Mouse (Mus musculus) c-Kit-positive CD71-positive TER-119-positive erythroid progenitor cells, embryonic 14.5 days (primary cell): ENCODE measurements around the gene Epop.
"Not testable (repeated sequence)": the region's sequence is repeated elsewhere in the genome, so short reads cannot be mapped to it uniquely, and the experiment has no call there.

Experiments used
- DNase-seq: peaks from one replicate; pipeline ENCODE4 v3.0.0-alpha.2; 2013; ENCODE audit warnings: low spot score

Epop gene

DNA sequence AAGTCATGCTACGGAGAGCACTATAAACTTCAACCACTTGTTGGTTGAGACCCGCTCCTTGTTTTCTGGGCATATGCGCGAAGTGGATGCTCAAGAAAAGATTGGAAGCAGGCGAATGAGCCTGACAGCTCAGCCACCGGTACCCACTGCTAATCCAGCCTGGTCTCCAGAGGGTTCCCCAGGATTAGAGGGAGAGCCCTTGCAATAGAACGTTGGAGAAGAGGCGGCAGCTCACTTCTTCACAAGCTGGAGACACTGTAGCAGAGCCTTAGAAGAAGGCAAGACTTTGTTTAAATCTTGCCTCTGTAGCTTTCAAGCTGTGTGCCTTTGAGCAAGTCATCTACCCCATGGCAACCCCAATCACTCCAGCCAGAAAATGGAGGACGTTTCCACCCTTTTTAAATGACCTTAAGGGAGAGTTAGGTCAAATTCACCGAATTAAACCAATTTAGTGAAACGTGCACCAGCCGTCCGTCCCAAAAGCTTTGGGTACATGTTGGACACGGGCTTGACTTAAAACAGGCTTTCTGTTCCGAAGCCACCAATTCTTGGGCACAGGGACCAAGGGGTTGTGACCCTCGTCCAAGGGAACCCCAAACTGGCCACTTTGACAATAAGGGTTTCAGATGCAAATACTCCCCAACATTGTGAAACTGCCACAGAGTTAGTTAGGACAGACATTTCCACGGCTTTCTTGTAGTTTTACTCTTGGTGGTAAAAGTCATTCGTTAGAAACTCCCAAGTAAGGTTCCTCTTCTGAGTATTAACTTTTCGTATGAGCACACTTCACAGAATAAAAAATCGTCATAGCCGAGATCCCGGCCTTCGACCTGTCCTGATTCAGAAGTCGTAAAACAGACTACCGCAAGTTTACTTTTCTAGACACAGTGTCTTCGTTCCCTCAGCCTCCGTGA lies 31.5 kb upstream of the Epop start:
- no peak for DNase-seq

DNA sequence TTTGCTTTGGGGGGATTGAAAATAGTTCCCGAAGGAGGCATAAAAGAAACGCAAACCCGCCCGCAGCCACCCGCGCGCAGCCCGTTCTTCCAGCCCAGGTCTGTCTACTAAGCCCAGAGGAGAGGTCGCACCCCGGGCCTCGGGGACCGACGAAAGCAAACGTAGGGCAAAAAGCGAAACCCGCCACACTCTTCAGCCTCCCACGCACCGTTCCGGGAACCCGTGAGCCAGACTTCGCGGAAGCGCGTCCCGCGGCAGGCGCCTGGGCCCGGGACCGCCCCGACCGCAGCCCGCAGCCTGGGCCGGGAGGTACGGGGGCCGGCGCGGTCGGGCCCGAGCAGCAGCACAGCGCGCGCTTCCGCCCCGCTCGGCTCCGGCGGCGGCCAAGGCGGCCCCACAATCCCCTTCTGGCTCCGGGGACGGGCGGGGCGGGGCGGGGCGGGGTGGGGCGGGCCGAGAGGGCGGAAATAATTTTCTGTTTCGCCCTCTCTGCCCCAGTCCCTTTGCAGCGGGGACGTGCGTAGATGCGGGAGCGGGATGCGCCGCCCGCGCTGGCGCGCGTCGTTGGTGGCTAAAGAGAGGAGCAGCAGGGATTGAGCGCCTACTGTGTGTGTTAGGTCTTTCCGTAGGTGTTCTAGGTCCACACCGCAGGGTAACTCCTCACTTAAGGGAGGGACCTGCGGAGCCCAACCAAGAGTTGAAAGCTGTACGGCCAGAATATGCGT lies 30.6 kb upstream of the Epop start:
- DNase-seq, result peak; percentile 35

DNA sequence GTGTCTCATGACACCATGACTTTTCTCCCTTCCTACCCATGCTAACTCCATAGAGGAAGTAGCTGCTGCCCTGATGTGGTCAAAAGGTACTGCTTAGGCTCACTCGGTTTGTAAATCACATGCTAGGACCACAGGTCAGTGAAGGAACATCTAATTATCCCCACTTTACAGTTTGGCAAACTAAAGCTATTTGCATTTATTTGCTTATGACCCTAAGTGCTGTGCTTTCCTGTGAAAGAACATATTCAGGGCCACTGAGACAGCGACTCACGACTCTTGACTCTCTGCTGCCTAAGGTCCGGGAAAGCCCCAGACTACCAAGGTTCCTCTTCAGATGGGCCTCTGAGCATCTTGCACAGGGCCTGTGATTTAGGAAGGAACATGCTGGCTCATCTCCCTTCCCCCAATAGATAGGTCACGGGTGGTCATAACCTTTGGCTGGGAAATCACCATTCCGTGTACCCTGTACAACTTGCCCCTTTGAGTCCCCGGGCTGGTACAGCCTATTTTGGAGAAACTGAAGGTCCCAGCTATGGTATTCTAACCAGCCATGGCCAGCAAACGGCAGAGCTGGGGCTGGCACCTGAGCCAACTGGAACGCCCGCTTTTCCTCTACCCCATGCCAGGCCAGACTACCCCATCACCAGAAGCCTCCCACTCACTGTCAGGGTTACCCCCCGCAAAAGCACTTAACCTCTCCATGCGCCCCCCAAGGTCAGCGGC lies 29.9 kb upstream of the Epop start:
- DNase-seq, result no peak

DNA sequence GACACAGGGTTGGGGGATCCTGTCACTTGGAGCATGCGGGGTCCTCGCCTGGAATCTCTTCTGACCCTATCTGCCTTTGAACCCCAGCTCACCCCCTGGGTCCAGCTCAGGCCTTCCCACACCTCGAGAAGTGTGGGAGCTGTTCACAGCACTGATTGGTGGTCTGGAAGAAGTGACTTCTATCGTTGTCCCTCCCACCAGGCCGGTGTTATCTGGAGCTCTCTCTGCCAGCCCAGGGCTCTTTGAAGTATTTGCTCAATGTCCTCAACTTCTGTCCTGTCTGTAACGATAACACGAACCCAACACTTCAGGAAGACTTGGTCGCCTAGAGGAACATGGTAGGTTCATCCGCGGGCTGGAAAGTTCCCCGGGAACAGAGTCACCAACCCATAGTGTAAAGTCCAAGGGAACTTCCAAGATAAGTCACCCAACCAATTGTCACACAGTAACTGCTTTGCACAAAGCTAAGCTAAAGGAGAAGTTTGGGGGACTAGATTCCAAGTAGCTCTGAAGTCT lies 29.3 kb upstream of the Epop start:
- DNase-seq, result no peak

DNA sequence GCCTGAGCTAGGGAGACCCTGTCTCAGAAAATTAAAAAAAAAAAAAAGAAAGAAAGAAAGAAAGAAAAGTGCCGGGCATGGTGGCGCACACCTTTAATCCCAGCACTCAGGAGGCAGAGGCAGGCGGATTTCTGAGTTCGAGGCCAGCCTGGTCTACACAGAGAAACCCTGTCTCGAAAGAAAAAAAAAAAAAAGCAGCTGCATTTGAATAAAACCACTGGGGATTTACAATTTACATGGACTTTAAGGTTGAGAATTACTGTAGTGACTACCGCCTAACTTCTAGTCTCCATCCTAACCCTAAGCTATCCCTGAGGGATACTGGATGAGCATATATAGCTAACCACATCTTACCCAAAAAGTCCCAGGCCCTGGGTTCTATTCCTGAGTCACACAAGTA lies 28.5 kb upstream of the Epop start:
- not testable (repeated sequence) for DNase-seq

DNA sequence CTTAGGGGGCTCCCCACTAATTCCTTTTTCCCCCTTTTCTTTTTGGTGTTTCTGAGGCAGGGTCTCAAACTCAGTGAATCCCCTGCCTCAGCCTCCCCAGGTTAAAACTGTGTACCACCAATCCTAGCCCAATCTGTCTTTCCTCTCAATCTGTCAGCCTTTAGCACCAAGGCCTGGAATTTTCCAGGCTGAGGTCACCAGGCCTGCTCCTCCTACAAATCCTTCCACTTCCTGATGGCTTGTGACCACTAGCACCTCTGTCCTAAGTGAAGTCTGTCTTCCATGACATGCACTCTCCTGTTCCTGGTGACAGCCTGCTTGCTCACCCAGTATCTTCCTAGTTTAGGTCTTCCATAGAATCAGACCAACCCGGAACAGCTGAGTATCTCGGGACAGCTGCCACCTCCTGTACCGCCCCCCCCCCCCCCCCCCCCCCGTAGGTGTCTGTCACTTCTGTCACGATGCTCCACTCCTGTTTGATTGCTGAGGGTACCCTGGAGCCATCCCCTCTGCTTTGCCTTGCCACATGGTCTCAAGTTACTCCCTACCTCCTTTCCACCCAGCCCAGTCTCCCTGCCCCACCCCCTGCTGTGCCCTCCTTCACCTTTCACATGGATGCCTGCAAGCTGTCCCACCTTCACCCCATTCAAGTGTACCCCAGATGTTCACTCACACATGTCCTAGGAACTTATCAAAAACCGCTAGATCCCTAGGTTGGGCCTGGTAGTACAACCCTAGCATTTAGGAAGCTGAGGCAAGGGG lies 27.9 kb upstream of the Epop start:
- DNase-seq, result no peak

DNA sequence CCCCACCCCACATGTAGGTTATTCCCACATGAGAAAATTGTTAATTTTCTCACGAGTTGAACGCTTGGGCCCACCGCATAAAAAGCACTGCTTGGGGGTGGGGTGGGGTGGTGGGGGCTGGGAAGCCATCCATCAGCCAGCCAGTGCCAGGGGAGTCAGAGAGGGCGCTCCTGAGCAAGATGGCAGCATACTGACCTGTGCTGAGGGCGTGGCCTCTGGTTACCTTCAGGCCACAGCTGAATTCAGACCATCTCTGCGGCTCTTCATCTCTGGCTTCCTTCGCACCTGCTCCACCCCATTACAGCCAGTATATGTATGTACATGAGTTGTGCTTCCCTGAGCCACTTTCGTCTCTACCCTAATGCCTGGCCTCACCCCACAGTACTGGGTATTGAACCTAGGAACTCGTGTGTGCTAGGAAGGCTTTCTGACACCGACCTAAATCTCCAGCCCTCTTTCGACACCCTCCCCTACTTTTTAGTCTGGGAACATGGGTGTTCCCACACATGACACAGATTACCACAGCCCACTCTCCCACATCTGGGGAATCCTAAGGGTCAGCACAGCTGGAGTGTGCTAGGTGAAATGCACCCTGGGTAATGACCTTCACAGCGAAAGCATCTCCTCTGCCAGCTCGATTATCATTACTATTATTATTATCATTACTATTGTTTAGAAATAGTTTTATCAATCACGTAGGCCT lies 26.9 kb upstream of the Epop start:
- no peak for DNase-seq

DNA sequence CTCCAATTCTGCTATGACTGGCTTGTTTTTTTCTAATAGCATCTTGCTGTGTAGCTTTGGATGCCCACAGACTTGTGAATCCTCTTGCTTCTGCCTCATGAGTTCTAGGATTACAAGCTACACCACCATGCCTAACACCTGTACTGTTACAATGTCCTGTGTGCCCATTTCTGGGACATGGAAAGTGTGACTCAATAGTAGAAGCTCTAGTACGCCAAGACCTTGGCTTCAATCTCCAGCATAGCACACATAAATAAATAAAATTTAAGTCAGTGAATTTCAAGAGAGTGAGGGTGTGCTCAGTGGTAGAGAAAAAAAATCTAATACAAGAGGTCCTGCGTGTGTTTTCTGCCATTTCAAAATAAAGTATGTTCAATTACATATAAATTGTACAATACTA lies 24.7 kb upstream of the Epop start:
- no peak for DNase-seq

DNA sequence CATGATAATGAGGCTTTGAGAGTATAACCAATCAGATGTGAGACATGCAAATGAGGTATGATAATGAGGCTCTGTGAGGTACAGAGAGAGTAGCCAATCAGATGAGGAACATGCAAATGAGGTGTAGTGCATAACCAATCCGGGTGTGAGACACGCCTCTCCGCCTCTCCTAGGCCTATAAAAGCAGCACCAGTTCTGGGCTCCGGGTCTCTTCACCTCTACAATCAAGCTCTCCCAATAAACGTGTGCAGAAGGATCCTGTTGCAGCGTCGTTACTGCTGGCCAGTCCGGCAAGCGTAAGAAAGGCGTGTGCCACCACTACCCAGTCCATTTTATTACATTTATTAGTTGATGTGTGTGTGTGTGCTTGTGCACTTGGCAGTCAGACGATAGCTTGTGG lies 23.9 kb upstream of the Epop start:
- not testable (repeated sequence) for DNase-seq

DNA sequence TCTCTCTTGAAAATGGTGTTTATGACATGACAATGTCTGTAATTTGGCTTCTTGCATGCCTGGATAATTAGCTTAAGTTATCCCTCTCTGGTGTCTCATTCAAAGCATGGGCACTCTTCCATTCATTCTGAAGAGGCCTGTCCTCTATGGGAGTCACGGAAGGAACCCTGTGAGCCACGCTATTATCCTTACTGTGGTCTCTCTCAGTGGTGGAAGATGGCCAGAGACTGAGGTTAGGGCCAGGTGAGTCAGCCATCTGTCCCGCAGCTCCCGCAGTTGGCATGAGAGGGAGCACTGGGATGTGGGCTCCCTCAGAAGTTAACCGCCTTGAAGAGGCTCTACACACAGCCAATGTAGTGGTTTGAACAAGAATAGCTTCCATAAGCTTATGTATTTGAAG lies 20.8 kb upstream of the Epop start:
- DNase-seq, result no peak

DNA sequence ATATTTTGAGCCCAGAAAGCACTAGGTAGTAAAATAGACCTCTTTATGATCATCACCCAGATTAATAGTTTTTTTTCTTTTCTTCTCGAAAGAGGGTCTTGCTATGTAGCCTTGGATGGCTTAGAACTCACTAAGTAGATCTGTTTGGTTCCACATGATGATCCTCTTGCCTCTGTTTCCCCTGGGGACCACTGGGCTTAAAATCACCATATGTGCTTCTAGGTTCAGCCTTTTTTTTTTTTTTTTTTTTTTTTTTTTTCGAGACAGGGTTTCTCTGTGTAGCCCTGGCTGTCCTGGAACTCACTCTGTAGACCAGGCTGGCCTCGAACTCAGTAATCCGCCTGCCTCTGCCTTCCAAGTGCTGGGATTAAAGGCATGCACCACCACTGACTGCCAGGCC lies 19.0 kb upstream of the Epop start:
- DNase-seq, result not testable (repeated sequence)

DNA sequence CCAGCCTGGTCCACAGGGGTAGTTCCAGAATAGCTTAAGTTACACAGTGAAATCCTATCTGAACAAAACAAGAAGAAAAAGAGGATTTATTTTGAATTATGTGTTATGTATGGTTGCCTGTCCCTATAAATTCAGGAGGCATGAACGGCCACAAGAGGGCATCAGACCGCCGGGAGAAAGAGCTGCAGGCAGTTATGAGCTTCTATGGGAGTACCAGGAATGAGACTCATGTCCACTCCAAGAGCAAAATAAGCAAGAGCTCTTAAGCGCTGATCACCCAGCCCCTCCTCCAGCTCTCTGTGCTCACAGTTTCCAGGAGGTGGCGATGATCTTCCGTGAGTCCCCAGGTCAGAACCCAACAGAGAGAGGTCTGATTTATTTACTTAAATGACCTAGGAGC lies 15.3 kb upstream of the Epop start:
- peak; percentile 45 for DNase-seq

DNA sequence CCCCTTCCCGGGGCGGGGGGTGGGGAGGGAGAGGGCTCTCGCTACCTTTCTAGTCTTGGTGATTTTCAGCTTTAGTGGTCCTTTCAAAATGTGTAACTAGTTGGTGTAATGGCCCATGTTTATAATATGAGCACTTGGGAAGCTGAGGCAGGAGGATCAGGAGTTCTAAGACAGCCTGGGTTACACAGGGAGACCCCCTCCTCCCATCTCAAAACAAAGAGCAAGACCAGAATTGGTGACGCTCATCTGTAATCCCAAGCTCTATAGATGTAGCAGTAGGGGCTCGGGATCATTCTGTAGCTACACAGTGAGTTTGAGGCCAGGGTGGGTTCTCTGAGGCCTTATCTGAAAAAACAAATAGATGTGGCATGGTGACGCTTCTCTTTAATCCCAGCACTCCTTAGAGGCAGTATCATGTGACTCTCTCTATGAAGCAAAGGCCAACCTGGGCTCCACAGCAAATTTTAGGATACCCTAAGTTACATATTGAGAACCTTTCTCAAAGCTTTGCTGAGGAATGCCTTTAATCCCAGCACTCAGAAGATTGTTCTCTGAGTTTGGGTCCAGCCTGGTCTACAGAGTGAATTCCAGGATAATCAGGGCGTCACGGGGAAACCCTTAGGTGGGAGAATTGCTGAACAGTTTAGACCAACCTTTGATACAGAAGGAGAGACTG lies 14.0 kb upstream of the Epop start:
- no peak for DNase-seq

DNA sequence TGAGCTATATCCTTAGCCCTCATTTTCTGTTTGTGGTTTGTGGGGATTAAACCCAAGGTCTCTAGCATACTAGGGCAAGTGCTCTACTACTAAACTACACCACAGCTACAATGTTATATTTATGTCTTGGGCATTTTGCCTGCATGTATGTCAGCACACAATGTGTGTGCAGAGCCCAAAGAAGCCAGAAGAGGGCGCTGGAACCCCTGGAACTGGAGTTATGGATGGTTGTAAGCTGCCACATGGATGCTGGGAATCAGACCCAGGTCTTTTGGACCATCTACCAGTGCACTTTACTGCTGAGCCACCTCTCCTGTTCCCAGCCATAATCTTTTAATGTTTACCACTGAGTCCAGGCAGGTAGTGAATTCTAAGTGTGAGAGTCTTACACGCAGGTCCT lies 13.2 kb upstream of the Epop start:
- no peak for DNase-seq

DNA sequence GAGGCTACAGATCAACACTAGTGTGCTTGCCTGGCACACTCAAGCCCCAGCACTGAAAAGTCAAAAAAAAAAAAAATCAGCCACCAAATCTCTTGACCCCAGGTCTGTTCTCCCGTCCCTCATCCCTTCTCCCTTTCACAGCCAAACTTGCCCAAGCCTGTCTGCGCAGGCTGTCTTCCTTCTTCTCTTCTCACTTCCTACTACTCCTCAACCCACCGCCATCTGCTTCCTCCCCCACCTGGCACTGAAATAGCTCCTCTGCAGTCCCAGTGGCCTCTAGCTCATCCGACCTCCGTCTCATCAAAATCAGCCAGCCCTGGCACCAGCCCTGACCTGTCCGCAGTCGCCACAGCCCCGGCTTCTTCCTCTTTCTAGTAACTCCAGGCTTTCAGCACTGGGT lies 12.2 kb upstream of the Epop start:
- no peak for DNase-seq

DNA sequence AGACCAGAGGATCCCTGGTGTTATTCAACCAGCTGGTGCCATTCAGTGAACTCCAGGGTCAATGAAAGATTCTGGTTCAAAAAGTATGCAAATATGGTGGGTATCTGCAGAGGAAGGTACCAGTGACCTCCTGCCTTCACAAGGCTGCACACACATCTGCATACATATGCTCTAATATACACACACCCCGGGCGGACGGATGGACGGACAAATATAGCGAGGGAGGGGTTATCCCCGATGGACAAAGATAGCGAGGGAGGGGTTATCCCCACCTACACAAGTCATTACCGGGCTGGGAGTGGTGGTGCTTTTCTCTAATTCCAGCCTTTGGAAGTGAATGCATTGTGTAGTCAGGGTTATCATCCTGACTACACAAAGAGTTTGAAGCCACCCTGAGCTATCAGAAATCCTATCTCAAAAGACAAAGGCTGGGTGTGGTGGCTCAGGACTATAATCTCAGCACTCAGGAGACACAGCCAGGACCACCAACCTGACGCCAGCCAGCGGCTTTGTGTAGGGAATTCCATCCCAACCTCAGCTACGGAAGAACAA lies 6.0 kb upstream of the Epop start:
- no peak for DNase-seq

DNA sequence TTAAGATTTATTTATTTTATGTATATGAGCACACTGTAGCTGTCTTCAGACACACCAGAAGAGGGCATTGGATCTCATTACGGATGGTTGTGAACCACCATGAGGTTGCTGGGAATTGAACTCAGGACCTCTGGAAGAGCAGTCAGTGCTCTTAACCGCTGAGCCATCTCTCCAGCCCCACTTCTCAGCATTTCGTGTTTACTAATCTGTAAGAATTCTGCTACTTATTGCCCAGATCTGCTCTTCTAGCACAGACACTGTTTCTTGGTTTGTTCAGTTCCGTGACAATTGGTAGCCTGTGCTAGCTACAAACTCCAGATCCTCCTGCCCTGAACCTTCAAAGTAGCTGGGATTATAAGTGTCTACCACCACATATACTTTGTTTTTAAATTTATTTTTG lies 2.9 kb upstream of the Epop start:
- DNase-seq, result not testable (repeated sequence)

DNA sequence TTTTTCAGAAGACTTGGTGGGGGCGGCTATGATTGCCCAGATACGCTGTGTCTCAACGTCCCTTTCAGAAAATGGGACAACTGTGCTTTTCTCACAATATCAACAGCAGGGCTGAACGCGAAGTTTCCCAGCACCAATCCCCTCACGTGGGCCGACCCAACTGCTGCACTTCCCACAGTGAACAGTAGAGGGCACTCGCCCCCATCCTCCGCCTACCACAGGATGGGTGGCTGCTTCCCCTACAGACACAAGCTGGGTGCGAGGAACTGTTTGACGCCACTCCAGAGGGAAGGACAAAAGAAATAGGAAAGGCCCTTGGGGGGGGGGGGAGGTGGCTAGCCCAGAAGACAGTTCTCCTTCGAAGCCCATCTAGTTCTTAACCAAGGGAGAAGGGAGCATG lies 2.4 kb upstream of the Epop start:
- DNase-seq, result peak; percentile 59

DNA sequence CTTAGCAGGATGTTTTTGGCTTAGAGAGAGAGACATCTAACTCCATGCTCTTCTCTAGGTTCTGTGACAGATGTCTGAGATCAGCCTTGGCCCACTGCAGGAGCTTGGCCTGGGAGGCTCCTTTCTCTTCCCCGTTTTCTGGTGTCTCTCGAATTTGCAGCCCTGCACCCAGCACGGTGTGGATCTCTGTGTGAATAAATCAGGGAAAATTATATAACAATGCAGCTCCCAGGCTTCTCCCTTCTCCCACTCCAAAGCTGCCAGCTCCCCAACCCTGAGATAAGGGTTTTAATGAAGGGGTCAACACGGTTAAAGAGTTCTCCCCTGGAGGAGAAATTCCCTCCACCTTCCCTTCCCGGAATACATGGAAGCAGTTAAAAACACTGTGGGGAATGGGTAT lies 2.0 kb upstream of the Epop start:
- no peak for DNase-seq

DNA sequence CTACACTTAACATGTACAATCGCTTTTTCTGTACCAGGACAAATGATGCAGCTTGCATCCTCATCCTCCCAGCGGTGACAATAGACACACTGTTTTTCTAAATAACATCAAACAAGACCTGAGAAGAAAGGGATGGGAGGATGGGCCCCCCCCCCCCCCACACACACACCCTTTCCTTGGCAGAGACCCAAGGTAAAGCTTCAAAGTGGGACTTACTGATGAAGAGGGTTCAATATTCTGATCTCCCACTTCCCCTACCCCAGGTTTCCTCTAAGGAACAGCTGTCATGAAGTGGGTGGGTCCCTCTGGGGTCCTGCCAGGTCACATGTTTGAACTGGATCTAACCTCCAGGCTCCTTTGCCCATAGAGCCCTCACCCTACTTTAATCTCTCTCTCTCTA lies 1.5 kb upstream of the Epop start:
- no peak for DNase-seq
